Mouse (Mus musculus): Measurements from ENCODE around the gene Tle3.

Gene Tle3

DNA sequence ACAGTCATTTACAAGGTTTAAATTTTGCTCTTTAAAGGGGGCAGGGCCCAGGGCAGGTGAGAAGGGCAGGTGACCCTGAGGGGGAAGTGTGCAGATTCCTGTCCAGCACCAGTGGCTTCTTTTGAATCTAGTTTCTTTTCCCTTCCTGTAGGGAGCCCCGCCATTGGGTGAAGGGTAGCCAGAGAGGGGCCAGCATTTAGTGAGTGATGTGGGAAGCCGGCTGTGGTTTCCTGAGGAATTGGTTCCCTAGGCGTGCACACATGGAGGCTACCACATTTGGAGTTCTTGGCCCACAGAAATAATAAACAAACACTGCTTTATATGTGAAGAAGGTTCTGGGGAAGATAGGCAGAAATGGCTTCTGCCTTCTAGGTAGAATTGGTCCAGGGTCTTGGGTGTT lies 4.5 kb downstream of the Tle3 start:
- no peak for DNase-seq (ENCODE audit: low read depth, low spot score)

DNA sequence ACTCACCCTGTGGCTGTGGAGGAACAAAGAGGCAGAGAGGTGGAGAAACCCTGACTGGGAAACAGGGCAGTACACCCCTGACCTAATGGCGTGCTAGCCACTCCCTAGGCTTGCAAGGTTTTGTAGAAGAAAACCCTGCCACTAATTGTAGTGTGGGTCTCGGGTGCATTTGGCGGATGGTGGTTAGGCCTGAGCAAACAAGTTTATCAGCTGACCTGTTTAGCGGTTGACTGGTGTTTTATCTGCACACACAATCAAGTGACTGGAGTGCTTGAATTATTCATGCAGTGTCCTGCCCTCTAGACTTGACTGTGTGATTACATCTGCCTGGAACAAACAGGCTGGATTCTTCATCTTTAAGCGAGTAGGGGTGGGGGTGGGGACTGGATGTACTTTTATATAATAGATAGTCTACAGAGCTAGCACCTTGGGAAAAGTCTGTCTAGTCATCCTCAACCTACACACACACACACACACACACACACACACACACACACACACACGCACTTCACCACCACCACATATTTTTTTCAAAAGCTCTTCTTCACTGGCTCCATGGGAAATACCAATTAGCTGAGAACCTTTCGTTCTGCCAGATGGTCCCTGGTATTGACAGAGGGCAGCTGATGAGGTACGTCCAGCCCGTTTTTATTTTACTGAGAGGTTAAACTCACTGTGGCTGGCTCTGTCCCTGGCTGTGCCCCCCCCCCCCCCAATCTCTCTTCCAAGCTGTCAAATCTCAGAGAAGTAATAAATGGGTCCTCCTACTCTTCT lies 5.7 kb downstream of the Tle3 start:
- no peak for DNase-seq (ENCODE audit: low read depth, low spot score)

DNA sequence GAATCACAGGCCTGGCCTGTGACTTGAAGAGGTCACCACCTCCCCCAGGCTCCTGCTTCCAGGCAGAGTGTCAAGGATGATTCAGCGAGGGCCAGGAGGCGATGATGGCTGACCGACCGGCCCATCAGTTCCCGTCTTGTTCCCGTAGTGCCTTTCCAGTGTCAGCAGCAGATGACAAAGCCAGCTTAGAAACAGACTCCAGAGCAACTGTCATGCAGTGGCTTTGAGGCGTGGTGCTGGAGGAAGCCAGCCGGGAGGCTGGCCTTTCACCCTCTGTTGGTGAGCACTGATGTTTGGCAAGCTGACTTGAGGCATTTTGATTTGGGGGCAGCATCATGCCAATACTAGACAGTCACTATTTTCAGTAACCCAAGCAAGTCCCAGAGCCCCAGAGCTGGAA lies 6.3 kb downstream of the Tle3 start:
- no peak for DNase-seq (ENCODE audit: low read depth, low spot score)

DNA sequence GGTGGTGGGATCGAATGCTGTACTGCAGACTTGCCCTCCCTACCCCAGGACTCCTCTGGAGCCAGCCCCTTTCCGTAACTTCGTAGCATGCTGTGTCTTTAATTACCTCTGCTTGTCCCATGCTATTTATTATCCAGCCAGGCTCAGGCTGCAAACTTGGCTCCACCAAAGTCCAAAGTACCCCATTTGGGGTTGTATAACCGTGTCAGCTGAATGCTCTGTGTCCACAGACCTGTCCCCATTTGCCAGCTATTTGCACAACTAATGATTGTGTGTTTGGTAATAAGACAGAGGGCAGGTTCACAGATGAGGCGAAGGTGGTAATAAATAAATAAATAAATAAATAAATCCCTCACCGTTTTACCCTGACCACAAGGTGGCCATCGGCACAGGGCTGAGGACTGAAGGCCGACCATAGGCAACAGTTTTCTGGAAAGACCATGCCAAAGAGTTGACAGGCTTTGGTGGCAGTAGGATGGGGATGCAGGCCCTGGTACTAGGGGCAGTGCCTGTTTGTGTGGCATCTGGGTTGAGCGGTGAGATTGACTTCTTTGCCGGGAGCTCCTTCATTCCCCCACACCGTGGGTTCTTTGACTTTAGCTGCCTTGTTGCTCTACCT lies 7.0 kb downstream of the Tle3 start:
- DNase-seq (ENCODE audit: low read depth, low spot score), result no peak

DNA sequence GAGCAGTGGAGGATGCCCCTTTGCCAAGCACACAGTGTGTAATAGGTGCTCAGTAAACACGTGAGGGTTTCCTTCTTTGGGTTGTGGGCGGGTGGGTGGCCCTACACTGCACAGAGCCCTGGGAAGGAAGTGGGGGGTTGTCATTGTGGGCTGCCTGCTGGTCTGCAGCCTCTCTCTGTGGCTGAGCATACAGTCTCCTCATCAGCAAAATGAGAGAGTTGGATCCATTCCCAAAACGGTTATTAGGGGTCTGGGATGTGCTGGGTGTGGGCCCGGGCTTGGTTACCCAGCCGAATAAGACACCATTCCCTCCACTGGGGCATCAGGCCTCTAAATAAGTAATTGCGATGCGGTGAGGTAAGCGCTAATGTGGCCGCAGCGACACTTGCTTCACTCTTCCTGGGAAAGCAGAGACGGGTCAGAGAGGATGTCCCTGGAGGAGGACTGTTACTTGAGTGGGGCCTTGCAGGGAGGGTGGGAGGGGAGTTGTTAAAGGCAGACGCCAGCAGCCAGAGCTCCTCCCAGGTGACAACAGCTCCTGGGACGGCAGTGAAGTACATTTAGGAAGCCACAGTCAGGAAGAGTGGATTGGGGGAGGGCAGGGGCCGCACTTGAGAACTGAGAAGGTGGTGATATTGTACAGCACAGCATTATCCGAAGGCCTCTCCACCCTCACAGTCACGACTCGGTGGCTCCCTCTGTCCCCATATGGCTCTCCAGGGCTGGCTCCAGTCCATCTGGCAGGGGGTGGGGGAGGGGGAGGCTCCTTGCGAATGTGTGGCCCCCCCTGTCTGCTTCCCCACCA lies 8.3 kb downstream of the Tle3 start:
- no peak for DNase-seq (ENCODE audit: low read depth, low spot score)

DNA sequence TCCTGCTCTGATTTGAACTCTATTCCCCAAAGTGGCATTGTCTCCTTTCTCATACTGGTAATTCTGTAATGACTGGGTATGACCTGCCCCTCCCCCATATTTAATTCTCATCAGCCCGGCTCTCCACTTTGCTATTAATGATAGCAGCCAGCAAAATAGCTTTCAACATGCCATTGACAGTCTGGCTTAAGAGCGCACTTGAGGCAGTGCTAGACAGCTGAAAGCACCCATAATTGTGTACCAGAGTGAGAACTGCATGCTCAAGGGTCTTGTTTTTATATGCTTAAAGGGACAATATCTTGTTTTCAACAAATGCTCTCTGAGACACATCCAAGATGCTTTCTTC lies 8.9 kb downstream of the Tle3 start:
- no peak for DNase-seq (ENCODE audit: low read depth, low spot score)

DNA sequence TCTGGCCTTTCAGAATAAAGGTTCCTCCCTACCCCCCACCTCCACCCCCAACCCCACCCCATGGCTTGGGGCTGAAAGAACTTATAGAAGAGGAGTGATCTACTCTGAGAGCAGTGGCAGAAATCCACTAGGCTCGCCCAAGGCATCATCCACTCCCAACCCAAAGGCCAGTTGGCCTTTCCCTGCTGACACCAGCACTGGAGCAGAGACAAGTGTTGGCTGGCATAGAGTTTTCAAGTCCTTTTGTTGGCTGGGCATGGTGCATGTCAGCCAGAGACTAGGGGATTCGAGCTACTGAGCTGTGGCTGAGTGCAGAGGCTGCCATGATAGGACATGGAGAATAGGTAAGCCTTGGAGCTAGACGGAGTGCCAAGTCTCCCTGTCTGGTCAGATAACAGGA lies 9.3 kb downstream of the Tle3 start:
- DNase-seq (ENCODE audit: low read depth, low spot score), result no peak

DNA sequence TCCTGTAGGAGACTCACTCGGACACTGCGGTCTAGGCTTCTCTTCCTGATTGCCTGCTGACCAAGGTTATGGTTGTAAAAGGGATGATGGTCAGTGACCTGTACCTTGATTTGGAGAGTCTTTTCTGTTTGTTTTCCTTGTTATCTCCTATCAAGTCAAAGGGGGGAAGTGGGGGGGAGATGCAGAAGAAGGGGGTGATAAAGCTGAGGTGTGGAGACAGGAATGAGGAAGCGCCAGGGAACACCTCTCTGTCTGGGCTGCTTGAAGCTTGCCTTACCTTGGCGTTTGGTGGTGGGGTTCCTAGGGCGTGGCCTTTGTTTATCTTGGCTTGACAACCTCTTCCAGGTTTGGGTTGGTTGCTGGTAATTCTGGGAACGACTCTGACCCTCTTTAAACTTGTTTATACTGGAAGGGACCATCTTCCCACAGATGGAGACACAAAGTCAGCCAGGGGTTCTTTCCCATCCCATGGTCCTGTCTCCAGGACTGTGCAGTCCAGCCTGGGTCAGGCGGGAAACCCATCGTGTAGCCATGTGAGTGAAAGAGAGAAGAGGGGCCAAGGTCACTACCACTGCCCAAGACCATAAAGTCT lies 10.5 kb downstream of the Tle3 start:
- DNase-seq (ENCODE audit: low read depth, low spot score), result no peak

DNA sequence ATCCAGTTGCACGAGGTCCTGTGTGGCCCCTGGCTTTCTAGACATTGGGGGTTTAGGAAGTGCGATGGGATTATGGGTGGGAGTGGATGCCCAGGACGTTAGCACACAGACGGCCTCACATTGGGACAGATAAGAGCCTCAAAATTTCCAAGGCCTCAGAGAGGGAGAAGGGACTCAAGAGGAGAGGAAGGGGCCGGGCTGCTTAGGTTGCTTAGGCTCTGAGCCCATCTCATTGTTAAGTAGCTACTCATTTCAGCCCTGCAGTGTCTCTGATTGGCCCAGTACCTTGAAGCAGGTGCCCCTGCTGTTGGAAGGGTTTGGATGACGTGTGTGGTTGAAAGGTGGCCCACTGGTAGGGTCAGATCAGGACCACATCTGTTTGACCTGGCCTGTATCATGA lies 11.9 kb downstream of the Tle3 start:
- no peak for DNase-seq (ENCODE audit: low read depth, low spot score)

DNA sequence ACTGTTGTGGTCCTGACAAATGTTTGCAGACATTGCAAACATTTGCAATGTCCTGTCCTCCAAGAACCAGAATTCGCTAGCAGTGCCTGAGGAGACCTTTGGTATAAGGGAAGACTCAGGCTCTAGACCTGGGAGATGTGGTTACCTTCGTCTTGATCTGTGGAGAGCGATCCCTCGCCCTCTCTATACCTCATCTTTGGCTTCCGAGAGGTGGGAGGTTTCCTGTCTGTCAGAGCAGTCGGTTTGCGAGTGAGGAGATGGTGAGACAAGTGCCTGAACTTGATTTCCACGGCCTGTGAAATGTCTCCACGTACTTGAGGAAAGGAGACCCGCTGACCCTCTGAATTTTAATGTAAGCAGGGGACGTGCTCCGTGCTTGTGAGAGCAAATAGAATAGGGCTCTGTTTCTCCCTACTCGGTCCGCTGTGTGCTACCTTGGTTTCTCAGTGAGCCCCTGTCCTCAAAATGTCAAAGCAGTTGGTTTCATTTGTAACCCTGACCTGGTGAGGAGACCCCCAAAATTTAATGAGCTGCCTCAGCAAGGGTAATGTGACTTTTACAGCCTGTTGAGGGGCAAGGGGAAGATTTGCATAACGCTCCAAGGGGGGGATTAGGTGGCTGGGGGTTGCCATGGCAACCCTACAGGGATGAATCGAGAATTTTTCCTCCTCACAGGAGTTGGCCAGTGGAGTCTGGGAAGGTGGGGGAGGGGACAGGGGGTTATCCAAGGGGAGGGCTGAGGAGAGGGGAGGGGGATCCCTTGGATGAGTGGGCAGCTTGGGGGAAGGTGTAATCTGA lies 12.7 kb downstream of the Tle3 start:
- DNase-seq (ENCODE audit: low read depth, low spot score), result no peak

DNA sequence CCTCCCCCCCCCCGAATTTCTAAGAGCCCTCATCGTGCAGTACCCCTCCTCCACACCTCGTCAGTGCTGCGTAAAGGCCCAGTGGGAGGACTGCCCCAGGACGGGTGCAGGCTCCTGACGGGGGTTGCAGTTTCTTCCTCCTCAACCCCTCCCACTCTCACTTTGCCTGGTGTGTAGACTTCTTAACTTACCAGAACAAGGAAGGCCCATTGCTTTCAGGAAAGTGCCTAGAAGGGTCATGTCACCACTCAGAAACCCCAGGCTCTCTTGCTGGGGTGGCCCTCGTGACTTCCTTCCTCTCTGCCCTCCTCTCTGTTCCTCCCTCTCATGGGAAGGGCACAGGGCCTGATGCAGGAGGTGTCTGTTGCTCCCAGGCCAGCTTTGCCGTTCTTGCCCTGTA lies 13.6 kb downstream of the Tle3 start:
- no peak for DNase-seq (ENCODE audit: low read depth, low spot score)

DNA sequence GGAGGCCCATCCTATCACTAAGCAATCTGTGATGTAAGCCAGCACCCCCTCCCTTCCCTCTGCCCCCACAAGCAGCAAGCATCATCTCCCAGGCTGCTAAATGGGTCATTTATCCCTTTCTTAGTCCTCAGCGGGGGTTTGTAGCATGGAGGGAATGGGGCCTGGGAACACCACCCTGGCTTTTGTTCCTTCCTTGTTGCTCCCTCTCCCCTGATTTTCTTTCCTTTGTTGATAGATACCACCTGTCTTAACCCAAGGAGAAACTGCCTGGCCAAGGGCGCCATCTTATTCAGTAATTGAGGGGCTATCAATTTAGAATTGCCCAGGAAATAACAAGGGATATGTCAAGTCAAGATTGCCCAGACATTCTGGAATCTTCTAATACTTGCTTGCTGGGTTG lies 14.1 kb downstream of the Tle3 start:
- DNase-seq (ENCODE audit: low read depth, low spot score), result no peak

DNA sequence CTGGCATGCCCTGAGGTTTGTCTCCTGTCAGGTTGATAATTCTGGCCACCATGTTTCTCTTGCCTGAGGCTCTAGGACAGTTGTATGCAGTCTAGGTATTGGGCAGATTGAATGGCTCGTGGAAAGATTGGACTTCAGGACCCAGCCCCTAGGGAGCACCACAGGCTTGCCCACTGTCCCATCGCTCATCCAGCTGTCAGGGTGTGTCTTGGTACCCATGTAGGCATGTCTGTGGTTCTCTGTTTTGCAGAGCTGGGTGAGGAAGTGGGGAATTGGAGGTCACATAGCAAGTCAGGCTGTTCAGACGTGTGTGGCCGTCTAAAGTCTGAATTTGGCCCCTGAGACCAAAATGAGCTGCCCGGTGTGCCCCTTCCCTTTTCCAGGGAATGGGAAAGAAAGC lies 15.6 kb downstream of the Tle3 start:
- no peak for DNase-seq (ENCODE audit: low read depth, low spot score)

DNA sequence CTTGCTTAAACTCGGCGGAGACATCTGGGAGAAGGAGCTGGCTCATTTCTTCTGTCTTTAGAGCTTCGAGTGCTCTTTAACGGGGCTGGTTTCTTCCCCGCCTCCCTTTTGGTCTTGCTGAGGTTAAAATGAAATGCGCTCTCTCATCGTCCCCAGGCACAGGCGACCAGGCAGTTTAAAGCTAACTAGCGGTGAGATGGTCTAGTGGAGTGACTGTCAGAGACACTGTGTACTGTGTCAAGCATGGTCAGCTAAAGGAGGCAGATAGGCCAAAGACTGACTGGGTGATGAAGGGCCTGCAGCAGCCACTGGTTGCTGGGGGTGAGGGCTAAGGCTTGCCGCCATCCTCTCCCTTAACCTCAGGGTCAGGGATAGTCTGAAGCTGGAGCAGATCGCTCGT lies 16.0 kb downstream of the Tle3 start:
- DNase-seq (ENCODE audit: low read depth, low spot score), result no peak

DNA sequence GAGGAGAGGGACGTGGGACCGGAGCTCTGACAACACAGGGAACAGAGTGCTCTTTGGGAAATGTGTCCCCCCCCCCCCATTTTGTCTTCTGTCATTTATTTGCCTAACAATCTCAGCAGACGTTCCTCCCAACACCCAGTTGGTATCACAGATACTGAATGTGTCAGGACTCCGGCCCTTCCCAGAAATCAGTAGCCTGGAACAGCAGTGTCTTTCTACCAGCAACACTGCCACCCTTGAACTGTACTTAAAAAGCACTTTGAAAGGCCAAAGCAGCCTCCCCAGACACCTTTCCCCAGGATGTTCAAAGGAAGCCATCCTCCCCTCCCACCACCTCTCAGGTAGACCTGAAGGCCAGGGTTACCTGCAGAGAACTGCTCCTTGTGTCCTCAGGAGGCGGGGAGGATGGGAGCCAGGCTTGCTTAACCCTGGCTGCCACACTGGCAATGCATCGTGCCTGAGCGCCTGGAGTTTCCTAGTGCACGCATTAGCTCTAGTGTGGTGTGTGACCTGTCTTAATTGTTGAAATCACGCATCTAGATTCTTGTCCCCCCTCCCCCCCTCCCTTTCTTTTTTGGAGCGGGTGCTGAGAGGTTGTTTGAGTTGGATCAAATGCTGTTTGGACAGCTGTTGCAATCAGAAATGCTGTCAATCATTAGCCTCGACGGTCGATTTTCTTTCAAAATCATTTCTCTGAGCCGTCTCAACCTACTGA lies 16.7 kb downstream of the Tle3 start:
- no peak for DNase-seq (ENCODE audit: low read depth, low spot score)

DNA sequence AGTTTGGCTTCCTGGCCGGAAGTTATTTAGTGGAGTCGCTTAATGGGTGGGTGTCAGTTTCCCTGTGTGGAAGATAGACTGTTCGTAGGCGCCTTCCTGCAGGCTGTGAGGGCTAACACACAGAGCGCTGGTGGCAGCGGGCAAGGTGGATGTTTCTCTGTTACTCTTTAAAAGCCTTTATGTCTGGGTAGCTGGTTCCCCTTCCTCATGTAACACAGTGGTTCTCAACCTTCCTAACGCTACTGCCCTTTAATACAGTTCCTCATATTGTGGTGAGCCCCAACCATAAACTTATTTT lies 17.2 kb downstream of the Tle3 start:
- DNase-seq (ENCODE audit: low read depth, low spot score), result no peak

DNA sequence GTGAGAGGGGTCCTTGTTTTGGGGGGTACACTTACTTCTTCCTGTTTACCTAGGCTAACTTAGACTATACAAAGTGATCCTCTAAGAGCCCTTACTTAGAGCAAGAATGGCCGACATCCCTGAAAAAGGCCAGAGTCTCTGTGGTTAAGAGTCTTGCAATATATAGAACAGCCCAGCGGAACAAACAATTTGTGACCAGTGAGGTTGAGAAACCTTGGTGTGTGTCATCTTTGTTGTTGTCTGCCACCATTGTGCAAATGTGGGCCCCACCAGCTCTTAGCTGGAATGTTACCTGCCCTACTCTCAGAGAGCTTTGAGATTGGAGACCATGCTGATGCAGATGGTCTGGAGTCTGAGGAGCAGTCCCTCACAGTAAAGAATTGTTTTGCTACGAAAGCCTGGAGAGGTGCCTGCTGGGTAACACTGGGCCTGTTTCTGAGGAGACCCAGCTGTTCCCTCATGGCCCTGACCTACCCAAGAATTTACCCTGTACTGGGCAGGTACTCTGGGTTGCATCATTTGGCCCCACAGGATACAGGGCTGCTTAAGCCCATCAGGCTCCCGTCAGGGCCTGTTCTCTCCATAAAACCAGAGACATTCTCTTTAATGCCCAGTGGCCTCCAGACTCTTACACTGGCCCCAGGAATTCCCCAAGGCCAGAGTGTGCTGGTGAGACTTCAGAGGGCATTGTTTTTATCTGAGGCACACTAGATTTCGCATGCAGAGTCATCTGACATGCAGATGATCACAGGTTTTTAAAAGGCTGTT lies 19.6 kb downstream of the Tle3 start:
- DNase-seq (ENCODE audit: low read depth, low spot score), result no peak

DNA sequence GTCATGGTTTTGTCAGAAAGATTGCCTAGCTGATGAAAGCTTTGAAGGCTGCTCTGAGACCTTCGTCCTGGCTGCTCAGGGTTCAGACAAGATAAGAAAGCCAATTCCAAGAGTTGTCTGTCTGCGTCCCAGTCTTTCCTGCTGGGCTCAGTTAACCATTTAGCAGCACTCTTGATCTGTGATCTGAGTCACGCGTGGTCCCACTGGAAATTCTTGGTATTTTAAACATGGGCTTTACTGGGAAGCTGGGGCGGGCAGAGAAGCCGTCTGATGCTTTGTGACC lies 20.1 kb downstream of the Tle3 start:
- DNase-seq (ENCODE audit: low read depth, low spot score), result no peak

DNA sequence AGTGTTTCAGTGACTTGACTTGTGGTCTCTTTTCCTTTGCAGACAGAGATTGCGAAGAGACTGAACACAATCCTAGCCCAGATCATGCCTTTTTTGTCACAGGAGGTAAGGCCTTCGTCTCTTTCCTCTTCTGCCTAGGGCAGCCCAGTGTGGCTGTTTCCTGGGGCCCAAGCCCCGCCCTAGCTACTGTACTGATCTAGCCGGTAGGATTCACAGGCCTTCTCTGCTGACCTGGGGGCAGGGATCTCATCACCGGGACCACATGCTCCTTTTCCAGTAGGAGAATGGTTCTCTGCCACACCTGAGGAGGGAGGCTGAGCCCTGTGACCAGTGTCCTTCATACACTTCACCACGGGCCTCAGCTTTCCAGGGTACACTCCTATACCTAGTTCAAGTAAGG lies 21.0 kb downstream of the Tle3 start:
- DNase-seq (ENCODE audit: low read depth, low spot score), result no peak

DNA sequence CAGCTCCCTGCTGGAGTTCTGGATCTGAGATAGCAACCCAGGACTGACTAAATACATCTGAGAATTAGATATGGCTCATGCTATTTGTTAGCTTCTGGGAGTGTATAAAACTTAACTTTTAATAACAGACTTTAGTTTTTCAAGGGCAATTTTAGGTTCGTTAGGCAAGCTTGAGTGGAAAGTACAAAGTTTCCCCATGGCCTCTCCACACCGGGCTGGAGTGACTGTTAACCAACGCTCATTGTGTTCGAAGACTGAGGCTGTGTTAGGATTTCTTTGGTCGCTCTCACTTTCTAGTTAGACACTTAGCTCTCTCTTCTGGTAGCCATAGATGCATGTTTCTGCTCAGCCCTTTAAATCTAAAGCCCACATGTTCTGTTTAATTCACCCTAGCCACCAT lies 21.7 kb downstream of the Tle3 start:
- no peak for DNase-seq (ENCODE audit: low read depth, low spot score)

DNA sequence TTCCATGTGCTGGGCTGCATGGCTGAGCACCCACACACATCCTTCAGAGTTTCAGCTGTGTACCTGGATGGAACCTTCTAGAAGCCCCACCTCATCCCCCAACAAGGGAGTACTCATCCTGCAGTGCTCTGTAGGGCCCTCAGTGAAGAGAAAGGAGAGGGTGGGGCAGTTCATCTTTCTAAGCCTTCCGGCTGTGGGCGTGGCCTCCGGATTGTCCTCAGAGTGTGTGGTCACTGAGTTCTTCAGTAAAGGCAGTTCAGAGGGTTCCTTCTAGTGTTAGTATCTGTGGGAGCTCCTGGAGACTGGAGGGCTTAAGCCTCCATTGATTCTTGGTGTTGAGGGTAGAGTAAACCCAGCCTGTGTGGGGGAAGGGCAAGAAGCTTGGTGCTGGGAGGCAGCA lies 22.9 kb downstream of the Tle3 start:
- DNase-seq (ENCODE audit: low read depth, low spot score), result no peak
